Mouse (Mus musculus): ENCODE results near the gene Reep3.
"Not testable (repeated sequence)": the region's sequence is repeated elsewhere in the genome, so short reads cannot be mapped to it uniquely, and the experiment has no call there.

Reep3 gene

GRCm38 (mm10) chr10:67014746-67015145 lies 82.0 kb downstream of the Reep3 start:
- DNase-seq (ENCODE audit: low spot score) = no peak

GRCm38 (mm10) chr10:67010521-67010920 lies 86.2 kb downstream of the Reep3 start:
- DNase-seq (ENCODE audit: low spot score) = no peak

- DNase-seq (ENCODE audit: low spot score) = no peak
These were observed 92.2 kb downstream of the Reep3 start for GRCm38 (mm10) chr10:67004527-67005042.

- no peak for DNase-seq (ENCODE audit: low spot score)
These were observed 92.8 kb downstream of the Reep3 start for GRCm38 (mm10) chr10:67003743-67004526.

GRCm38 (mm10) chr10:67003009-67003742 lies 93.6 kb downstream of the Reep3 start:
- no peak for DNase-seq (ENCODE audit: low spot score)

- DNase-seq (ENCODE audit: low spot score) = peak; percentile 39
These were observed 94.3 kb downstream of the Reep3 start for GRCm38 (mm10) chr10:67002207-67003008.

GRCm38 (mm10) chr10:67000958-67001615 lies 95.7 kb downstream of the Reep3 start:
- DNase-seq (ENCODE audit: low spot score) = not testable (repeated sequence)

- no peak for DNase-seq (ENCODE audit: low spot score)
These were observed 96.6 kb downstream of the Reep3 start for GRCm38 (mm10) chr10:67000136-67000535.

GRCm38 (mm10) chr10:66998770-66999169 lies 98.0 kb downstream of the Reep3 start:
- no peak for DNase-seq (ENCODE audit: low spot score)

GRCm38 (mm10) chr10:66995181-66995580 lies 101.6 kb downstream of the Reep3 start:
- no peak for DNase-seq (ENCODE audit: low spot score)

- DNase-seq (ENCODE audit: low spot score) = no peak
These were observed 102.3 kb downstream of the Reep3 start for GRCm38 (mm10) chr10:66994469-66994868.

GRCm38 (mm10) chr10:66992591-66992990 lies 104.2 kb downstream of the Reep3 start:
- DNase-seq (ENCODE audit: low spot score) = no peak

- DNase-seq (ENCODE audit: low spot score) = no peak
These were observed 106.2 kb downstream of the Reep3 start for GRCm38 (mm10) chr10:66990506-66990905.

GRCm38 (mm10) chr10:66983043-66983442 lies 113.7 kb downstream of the Reep3 start:
- no peak for DNase-seq (ENCODE audit: low spot score)

GRCm38 (mm10) chr10:66978215-66978614 lies 118.5 kb downstream of the Reep3 start:
- DNase-seq (ENCODE audit: low spot score) = no peak

GRCm38 (mm10) chr10:66977093-66977492 lies 119.7 kb downstream of the Reep3 start:
- DNase-seq (ENCODE audit: low spot score) = no peak

- no peak for DNase-seq (ENCODE audit: low spot score)
These were observed 121.3 kb downstream of the Reep3 start for GRCm38 (mm10) chr10:66975451-66975850.

GRCm38 (mm10) chr10:66974417-66974816 lies 122.3 kb downstream of the Reep3 start:
- no peak for DNase-seq (ENCODE audit: low spot score)

- DNase-seq (ENCODE audit: low spot score) = no peak
These were observed 122.9 kb downstream of the Reep3 start for GRCm38 (mm10) chr10:66973866-66974265.

- no peak for DNase-seq (ENCODE audit: low spot score)
These were observed 123.5 kb downstream of the Reep3 start for GRCm38 (mm10) chr10:66973274-66973673.

GRCm38 (mm10) chr10:66970336-66971115 lies 126.2 kb downstream of the Reep3 start:
- DNase-seq (ENCODE audit: low spot score) = no peak
